Mouse (Mus musculus) CH12.LX (cell line): ENCODE measurements around the gene Klk1b9. TPM values are rescaled to one million over a fixed set of nuclear protein-coding genes. Genes with fewer than 3 reads are reported as not detected.

Experiments
- DNase-seq: peaks from one replicate; pipeline ENCODE4 v3.0.0-alpha.2; 2013; ENCODE audit errors: extremely low read depth
- H3K27ac ChIP-seq: 2 replicates; pipeline ENCODE4 v1.5.1; 2012; ENCODE audit warnings: low read depth, mild to moderate bottlenecking, control low read depth, moderate library complexity; ENCODE audit not compliant: insufficient read depth
- H3K27me3 ChIP-seq: replicated peaks from 2 replicates; pipeline ENCODE3; 2012; ENCODE audit warnings: inconsistent platforms
- H3K36me3 ChIP-seq, 2 experiments: replicated peaks in 1 of 2; 2 replicates each; pipeline versions ENCODE3 to v1.6.1; 2012; ENCODE audit warnings: inconsistent platforms in 1 of 2, low read length in 1 of 2, mild to moderate bottlenecking in 1 of 2, mixed read lengths in 1 of 2, moderate library complexity in 1 of 2; ENCODE audit not compliant: control insufficient read depth in 1 of 2, insufficient read depth in 1 of 2
- H3K4me1 ChIP-seq, 2 experiments: 2 replicates each; pipeline ENCODE4 v1.6.1; 2012; ENCODE audit warnings: inconsistent platforms in 1 of 2, moderate library complexity in 1 of 2; ENCODE audit not compliant: insufficient read depth in 2 of 2, control insufficient read depth in 1 of 2
- H3K4me2 ChIP-seq: 2 replicates; pipeline ENCODE4 v1.6.1; 2012; ENCODE audit warnings: low read depth, mild to moderate bottlenecking, control low read depth; ENCODE audit not compliant: poor library complexity, insufficient read depth, severe bottlenecking
- H3K4me3 ChIP-seq, 3 experiments: fragments of 150-350 bp in 1 of 3; sonication (generic) in 1 of 3; replicated peaks in 1 of 3; 2 replicates each; pipeline versions ENCODE3 to v1.5.1; 2011 to 2012; ENCODE audit warnings: low read depth in 2 of 3, low read length in 2 of 3, mild to moderate bottlenecking in 2 of 3, moderate library complexity in 2 of 3, control low read depth in 1 of 3, improper control_type of control experiment in 1 of 3, inconsistent platforms in 1 of 3, mixed read lengths in 1 of 3; ENCODE audit not compliant: poor library complexity in 1 of 3
- H3K79me2 ChIP-seq: replicated peaks from 2 replicates; pipeline ENCODE4 v1.6.1; 2012; ENCODE audit warnings: mild to moderate bottlenecking, moderate library complexity; ENCODE audit not compliant: control insufficient read depth, poor library complexity, insufficient read depth, severe bottlenecking; ENCODE audit errors: extremely low read depth
- H3K9ac ChIP-seq: 2 replicates; pipeline ENCODE4 v1.6.1; 2012; ENCODE audit warnings: low read depth, mild to moderate bottlenecking, control low read depth, moderate library complexity; ENCODE audit not compliant: insufficient read depth
- H3K9me3 ChIP-seq: replicated peaks from 2 replicates; pipeline ENCODE3; 2012; ENCODE audit warnings: low read length, inconsistent platforms, mixed read lengths
- ETS1 ChIP-seq: conservative IDR thresholded peaks from 2 replicates; pipeline ENCODE4 v1.6.1; 2012; ENCODE audit warnings: low read depth, mild to moderate bottlenecking, inconsistent platforms, low read length, improper control_type of control experiment, moderate library complexity
- GABPA ChIP-seq: IDR thresholded peaks from 2 replicates; pipeline ENCODE4 v1.6.1; 2012; ENCODE audit warnings: low read depth, low read length, improper control_type of control experiment, inconsistent platforms; ENCODE audit not compliant: insufficient replicate concordance
- IRF4 ChIP-seq: IDR thresholded peaks from 2 replicates; pipeline ENCODE4 v1.6.1; 2014; ENCODE audit warnings: low read depth, mild to moderate bottlenecking, inconsistent platforms, low read length, improper control_type of control experiment
- JUND ChIP-seq: conservative IDR thresholded peaks from 2 replicates; pipeline ENCODE4 v1.6.1; 2011; ENCODE audit warnings: low read depth, low read length, improper control_type of control experiment
- MAX ChIP-seq: IDR thresholded peaks from 2 replicates; pipeline ENCODE4 v1.6.1; 2011; ENCODE audit warnings: low read length, improper control_type of control experiment
- MAZ ChIP-seq: IDR thresholded peaks from 2 replicates; pipeline ENCODE4 v1.6.1; 2012; ENCODE audit warnings: low read depth, mild to moderate bottlenecking, inconsistent platforms, low read length, improper control_type of control experiment, moderate library complexity
- MEF2A ChIP-seq: IDR thresholded peaks from 2 replicates; pipeline ENCODE4 v1.6.1; 2014; ENCODE audit warnings: low read depth, mild to moderate bottlenecking, inconsistent platforms, low read length, improper control_type of control experiment, borderline replicate concordance
- NELFE ChIP-seq: IDR thresholded peaks from 2 replicates; pipeline ENCODE4 v1.6.1; 2011; ENCODE audit warnings: low read depth, low read length, improper control_type of control experiment
- POLR2AphosphoS2 ChIP-seq: IDR thresholded peaks from 2 replicates; pipeline ENCODE4 v1.6.1; 2011; ENCODE audit warnings: low read depth, low read length, improper control_type of control experiment
- RAD21 ChIP-seq: IDR thresholded peaks from 2 replicates; pipeline ENCODE4 v1.6.1; 2011; ENCODE audit warnings: low read depth, mild to moderate bottlenecking, low read length, improper control_type of control experiment, moderate library complexity
- RCOR1 ChIP-seq: conservative IDR thresholded peaks from 2 replicates; pipeline ENCODE4 v1.6.1; 2012; ENCODE audit warnings: low read depth, mild to moderate bottlenecking, inconsistent platforms, low read length, improper control_type of control experiment
- TBP ChIP-seq: conservative IDR thresholded peaks from 2 replicates; pipeline ENCODE4 v1.6.1; 2011; ENCODE audit warnings: low read depth, low read length, improper control_type of control experiment
- TCF12 ChIP-seq: IDR thresholded peaks from 2 replicates; pipeline ENCODE4 v1.6.1; 2014; ENCODE audit warnings: low read depth, mild to moderate bottlenecking, inconsistent platforms, low read length, improper control_type of control experiment
- UBTF ChIP-seq: IDR thresholded peaks from 2 replicates; pipeline ENCODE4 v1.6.1; 2012; ENCODE audit warnings: low read depth, mild to moderate bottlenecking, inconsistent platforms, low read length, improper control_type of control experiment, moderate library complexity
- USF2 ChIP-seq: conservative IDR thresholded peaks from 2 replicates; pipeline ENCODE4 v1.6.1; 2011; ENCODE audit warnings: low read depth, low read length, improper control_type of control experiment
- ZKSCAN1 ChIP-seq: IDR thresholded peaks from 2 replicates; pipeline ENCODE4 v1.6.1; 2012; ENCODE audit warnings: low read depth, inconsistent platforms, low read length, improper control_type of control experiment, borderline replicate concordance
- ZMIZ1 ChIP-seq: IDR thresholded peaks from 2 replicates; pipeline ENCODE4 v1.6.1; 2012; ENCODE audit warnings: low read depth, mild to moderate bottlenecking, inconsistent platforms, low read length, improper control_type of control experiment
- dilution Hi-C: fragments of 300-500 bp; cut with MboI; formaldehyde crosslinking; loops from 2 replicates; pipeline ENCODE4 v1.14.3; 2020; ENCODE audit warnings: low sequenced_read_pairs; ENCODE audit not compliant: extremely low pct_unique_long_range_greater_than_20kb, extremely low pct_ligation_motif_present
- in situ Hi-C: fragments of 300-500 bp; cut with MboI; formaldehyde crosslinking; loops from 3 replicates; pipeline ENCODE4 v1.14.3; 2019; ENCODE audit warnings: low sequenced_read_pairs, low pct_ligation_motif_present, low pct_unique_long_range_greater_than_20kb, mixed read lengths
- polyA plus RNA-seq: library from polyadenylated mRNA; unstranded; fragments of >175 nt; gene quantifications from 2 replicates; pipeline ENCODE4 v1.2.1, GENCODE M21; 2012; ENCODE audit warnings: low read depth; ENCODE audit not compliant: insufficient read length
- total RNA-seq, 2 experiments: library from RNA; depleted of rRNA; stranded (reverse); fragments of 300-350 nt in 1 of 2; fragments of >200 nt in 1 of 2; gene quantifications; 2 replicates each; pipeline ENCODE4 v1.2.3; 2012 to 2014

The Klk1b9 gene
- total and polyA plus RNA-seq, 3 experiments, result not detected

- H3K4me3 ChIP-seq, result no peak within 1 kb of the TSS
- no peaks in the 10 kb centered on the region for H3K27me3 ChIP-seq
- no peaks in the 10 kb centered on the region for H3K9me3 ChIP-seq
- H3K9ac ChIP-seq, result no peak within 1 kb of the TSS
- dilution Hi-C loops, result no loop called here
- no peak for DNase-seq
- H3K4me1 ChIP-seq, result peaks cover 10 to 17% of the 10 kb centered on the region in 2 experiments
- no peak for TF ChIP-seq MAX
- TF ChIP-seq NELFE, result no peak
- TF ChIP-seq ZKSCAN1, result no peak
- no peak for TF ChIP-seq ETS1
- no peak for TF ChIP-seq POLR2AphosphoS2
- no peak for TF ChIP-seq MEF2A
- no peak for TF ChIP-seq TCF12
- TF ChIP-seq MAZ, result no peak
- TF ChIP-seq JUND, result no peak
- no peak for TF ChIP-seq UBTF
- TF ChIP-seq RCOR1, result no peak
- no peak for TF ChIP-seq ZMIZ1
- no peak for TF ChIP-seq IRF4
- TF ChIP-seq TBP, result no peak
- no peak for TF ChIP-seq USF2
- TF ChIP-seq GABPA, result no peak
- no peak for TF ChIP-seq RAD21
- in situ Hi-C loops, result no loop called here
- H3K4me2 ChIP-seq, result no peak within 1 kb of the TSS
- H3K27ac ChIP-seq, result no peak within 1 kb of the TSS
- no peaks in the 10 kb centered on the region for H3K79me2 ChIP-seq
- H3K36me3 ChIP-seq, result no peaks in the 10 kb centered on the region
Measured at GRCm38 (mm10) chr7:43950364-43950763, 25.5 kb upstream of the Klk1b9 start, which contains the start of gene Klk1b8. Gene Klk1b8 (plus strand): TSS chr7:43950664.

GRCm38 (mm10) chr7:43952703-43953102 is 23.2 kb upstream of the Klk1b9 start:
- dilution Hi-C loops (no loop called here), in situ Hi-C loops (no loop called here)
- DNase-seq, result no peak
- no peak overlapping the region for H3K27ac ChIP-seq
- no peak overlapping the region for H3K9ac ChIP-seq
- no peaks in the 10 kb centered on the region for H3K27me3 ChIP-seq
- H3K36me3 ChIP-seq, result no peaks in the 10 kb centered on the region
- no peaks in the 10 kb centered on the region for H3K79me2 ChIP-seq
- no peak overlapping the region for H3K4me3 ChIP-seq
- H3K4me2 ChIP-seq, result no peak overlapping the region
- no peaks in the 10 kb centered on the region for H3K9me3 ChIP-seq
- H3K4me1 ChIP-seq, result peaks cover 13 to 24% of the 10 kb centered on the region in 2 experiments
- TF ChIP-seq TCF12 (no peak), IRF4 (no peak), RCOR1 (no peak), USF2 (no peak)
